Mouse (Mus musculus): ENCODE results near the gene Gipr.
"Not testable (repeated sequence)": the region's sequence is repeated elsewhere in the genome, so short reads cannot be mapped to it uniquely, and the experiment has no call there.

Gene Gipr

GRCm38 (mm10) chr7:19178443-19179092 is 12.6 kb upstream of the Gipr start:
- peak; percentile 75 for DNase-seq (ENCODE audit: low spot score)

- DNase-seq (ENCODE audit: low spot score) = no peak
Measured at GRCm38 (mm10) chr7:19178035-19178434, 12.1 kb upstream of the Gipr start.

DNA sequence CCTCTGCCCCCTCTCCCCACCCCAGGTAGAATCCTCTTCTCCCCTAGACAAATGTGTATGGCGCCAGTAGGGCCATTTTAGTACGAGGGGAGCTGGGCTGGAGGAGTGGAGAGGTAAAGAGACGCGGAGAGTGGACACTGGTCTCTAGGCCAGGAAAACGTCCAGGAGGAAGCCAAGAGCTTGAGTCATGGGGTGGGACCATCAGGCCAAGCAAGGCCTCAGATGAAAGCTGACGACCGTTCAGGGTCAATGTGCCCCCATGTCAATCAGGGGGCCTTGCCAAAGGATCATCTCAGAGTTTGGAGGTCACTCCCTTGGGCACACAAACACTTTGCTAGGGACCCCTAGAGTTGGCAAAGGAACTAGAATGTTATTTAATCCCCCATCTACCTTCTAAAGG is 11.3 kb upstream of the Gipr start:
- no peak for DNase-seq (ENCODE audit: low spot score)

DNA sequence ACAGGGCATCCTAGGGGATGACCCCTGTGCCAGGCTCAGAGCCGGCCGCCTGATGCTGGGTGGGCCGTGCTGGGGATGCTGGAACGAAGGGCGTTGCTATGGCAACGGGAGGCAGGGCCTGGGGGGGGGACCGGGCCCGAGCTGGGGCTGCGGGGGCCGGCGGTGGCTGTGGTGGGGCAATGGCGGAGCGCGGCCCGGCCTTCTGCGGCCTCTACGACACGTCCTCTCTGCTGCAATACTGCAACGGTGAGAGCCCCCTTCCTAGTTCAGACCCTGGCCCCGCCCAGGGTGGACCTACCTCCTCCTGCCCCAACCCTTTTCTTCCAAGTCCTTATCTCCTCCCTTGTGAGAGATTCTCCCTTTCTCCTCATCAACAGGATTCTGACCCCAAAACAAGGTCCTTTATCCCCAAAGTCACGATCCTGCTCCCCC is 10.6 kb upstream of the Gipr start:
- no peak for DNase-seq (ENCODE audit: low spot score)

DNA sequence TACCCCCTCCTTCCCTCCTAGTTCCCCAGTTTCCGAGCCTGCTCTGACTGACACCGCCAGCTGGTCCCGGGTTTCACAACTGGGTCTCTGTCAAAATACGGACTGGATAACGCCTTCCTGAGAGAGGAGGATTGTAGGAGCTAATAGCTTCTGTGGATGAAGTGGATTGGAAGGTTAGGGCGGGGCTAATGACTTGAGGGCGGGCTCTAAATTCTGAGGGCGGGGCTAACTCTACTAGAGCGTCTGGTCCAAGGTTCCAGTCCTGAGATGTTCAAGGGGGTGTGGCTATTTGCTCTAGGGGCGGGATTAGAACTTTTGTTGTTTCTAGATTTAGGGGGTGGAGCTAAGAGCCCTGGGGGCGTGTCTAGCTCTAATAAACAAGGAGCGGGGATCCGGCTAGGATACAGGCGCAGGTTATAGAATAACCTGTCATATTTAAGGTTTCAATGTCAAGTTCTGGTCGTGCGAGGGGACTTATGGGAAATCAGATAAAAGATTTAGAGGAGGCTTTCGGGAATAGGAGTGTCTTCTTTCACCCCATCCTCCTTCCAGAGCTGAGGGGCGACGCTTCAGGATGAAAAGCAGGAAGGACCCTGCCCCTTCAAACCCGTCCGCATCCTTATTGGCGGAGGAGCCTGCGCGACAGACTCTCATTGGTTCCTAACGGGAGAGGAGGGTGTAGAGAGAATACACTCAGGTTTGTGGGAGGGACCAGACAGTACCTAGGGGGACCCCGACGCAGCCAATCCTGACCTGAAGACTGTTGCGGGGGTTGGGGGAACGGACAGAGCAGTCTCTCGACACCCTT is 10.0 kb upstream of the Gipr start, which contains the start of gene Eml2:
Gene Eml2, plus strand, starts transcription at position 714 of the 808 bp plus-strand sequence.
- DNase-seq (ENCODE audit: low spot score) = peak; percentile 88

DNA sequence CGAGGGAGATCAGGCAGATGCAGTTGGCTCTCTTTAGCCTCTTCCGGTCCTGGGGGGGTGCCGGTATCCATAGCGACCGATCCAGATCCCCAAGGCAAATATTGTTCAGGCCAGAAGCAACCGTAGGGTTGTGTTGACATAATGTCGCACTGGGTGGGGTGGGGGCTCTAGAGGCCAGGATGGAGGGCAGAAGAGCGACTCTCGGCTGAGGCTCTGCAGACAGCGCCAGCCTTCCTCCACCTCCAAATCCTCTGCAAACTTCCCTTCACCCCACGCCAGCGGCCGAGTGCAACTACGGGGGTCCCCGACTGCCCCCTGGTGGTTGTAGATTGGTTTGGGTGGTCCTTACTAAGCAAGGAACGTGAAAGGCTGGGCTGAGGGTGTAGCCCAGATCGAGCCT is 6.9 kb upstream of the Gipr start:
- DNase-seq (ENCODE audit: low spot score) = no peak

DNA sequence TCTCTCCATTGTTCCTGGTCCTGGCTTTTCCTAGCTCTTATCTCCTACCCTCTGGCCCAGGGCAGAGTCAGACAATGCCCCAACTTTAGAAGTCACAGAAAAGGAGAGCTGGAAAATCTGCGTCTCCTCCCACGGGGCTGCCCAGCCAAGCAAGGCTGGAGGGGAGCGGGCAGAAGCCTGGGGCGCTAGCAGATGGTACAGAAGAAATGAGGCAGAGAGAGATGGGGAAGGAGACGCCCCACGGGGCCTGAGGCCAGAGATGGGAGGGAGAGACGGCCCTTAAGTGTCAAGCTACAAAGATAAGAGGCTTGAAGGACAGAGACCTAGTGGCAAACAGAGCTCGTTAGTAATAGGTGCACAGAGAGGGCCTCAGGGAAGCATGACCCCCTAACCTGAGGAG is 5.9 kb upstream of the Gipr start:
- no peak for DNase-seq (ENCODE audit: low spot score)

GRCm38 (mm10) chr7:19170142-19170541 is 4.2 kb upstream of the Gipr start:
- no peak for DNase-seq (ENCODE audit: low spot score)

DNA sequence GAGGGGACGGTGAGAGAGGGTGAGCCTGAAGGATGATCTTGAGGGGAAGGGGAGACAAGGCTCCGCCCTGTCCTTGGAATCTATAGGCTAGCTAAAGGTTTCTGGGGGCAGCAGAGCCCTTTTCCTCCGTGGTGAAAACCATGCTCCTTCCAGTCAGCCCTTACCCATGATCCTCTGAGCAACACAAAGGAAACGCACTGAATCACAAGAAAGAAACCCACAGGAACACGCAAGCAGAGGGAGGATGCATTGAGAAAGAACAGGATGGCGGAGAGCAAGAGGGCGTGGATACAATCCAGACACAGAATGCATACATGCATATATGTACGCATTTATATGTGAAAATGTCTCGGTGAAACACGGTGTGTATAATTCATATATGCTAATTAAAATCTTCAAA is 3.6 kb upstream of the Gipr start:
- DNase-seq (ENCODE audit: low spot score) = no peak

GRCm38 (mm10) chr7:19166990-19167389 is 1.1 kb upstream of the Gipr start:
- no peak for DNase-seq (ENCODE audit: low spot score)

- DNase-seq (ENCODE audit: low spot score) = no peak
Measured at GRCm38 (mm10) chr7:19164978-19165377, 949 bp downstream of the Gipr start.

DNA sequence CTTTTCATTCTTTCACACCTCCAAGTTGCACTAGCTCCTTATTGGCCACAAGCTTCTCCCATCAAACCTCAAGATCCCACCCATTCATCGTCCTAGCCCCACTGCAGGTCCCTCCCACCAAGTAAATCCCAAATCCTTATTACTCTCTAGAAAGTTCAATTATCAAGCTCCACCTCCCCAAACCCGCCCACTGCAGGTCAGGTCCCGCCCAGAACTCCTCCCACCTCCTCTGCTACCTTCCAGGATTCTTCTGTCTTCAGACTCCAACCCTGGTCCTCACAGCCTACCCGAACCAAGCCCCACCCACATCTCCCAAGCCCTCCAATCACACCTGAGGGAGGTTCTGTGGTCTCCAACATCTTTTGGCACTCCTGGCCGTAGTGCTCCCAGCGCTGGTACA is 1.7 kb downstream of the Gipr start:
- no peak for DNase-seq (ENCODE audit: low spot score)

- no peak for DNase-seq (ENCODE audit: low spot score)
Measured at GRCm38 (mm10) chr7:19163752-19164151, 2.2 kb downstream of the Gipr start.

GRCm38 (mm10) chr7:19162928-19163327 is 3.0 kb downstream of the Gipr start:
- DNase-seq (ENCODE audit: low spot score) = no peak

GRCm38 (mm10) chr7:19160115-19160514 is 5.8 kb downstream of the Gipr start:
- DNase-seq (ENCODE audit: low spot score) = no peak

- DNase-seq (ENCODE audit: low spot score) = no peak
Measured at GRCm38 (mm10) chr7:19159411-19159810, 6.5 kb downstream of the Gipr start.

DNA sequence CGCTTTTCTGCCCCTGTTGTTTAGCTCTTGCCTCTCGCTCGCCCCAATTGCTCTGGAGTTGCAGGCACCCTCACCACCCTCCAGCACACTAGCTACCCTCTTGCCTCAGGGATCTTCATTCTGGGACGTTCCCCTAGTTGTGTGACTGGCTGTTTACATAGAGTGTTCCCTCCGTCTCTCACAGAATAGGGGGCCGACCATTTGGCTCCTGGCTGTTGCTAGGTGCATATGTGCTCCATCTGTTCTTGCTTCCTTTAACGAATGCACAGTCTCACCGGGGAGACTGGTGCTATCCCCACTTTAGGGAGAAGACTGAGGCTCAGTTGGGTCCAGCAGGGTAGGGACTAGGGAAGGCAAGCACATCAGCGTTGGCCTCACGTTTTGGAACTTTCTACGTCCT is 7.3 kb downstream of the Gipr start:
- DNase-seq (ENCODE audit: low spot score) = no peak

- DNase-seq (ENCODE audit: low spot score) = peak; percentile 90
Measured at GRCm38 (mm10) chr7:19157160-19157800, 8.6 kb downstream of the Gipr start.

- no peak for DNase-seq (ENCODE audit: low spot score)
Measured at GRCm38 (mm10) chr7:19155825-19156475, 10.0 kb downstream of the Gipr start.

DNA sequence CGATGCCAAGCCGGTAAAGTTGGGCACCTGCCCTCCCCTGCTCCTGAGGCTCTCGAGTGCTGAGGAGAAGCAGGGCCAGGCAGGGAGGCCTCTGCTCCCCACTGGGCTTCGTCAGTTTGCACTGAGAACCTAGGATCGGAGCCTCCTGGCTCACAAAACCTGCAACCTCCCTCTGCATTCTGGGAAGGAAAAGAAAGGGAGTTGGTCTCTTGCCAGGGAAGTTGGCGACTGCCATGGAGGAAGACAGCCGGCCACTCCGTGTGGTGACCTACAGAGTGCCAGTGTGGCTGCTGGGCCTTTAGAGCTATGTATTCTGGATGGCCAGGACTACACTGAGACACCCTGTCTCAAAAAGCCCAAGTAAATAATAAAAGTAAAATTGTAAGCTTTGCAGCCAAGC is 11.1 kb downstream of the Gipr start:
- no peak for DNase-seq (ENCODE audit: low spot score)

DNA sequence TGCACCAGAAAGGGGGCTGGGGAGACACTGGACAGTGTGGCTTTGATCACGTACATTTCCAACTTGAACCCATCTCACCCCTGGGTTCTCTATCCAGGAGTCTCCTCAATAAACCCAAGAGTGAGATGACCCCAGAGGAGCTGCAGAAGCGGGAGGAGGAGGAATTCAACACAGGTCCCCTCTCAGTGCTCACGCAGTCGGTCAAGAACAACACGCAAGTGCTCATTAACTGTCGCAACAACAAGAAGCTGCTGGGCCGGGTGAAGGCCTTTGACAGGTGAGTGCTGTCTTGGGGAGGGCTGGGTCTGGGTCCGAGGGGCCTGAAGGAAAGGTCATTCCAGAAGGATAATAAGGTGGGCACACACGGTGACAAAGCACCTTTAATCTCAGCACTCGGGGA is 14.8 kb downstream of the Gipr start:
- DNase-seq (ENCODE audit: low spot score) = not testable (repeated sequence)

DNA sequence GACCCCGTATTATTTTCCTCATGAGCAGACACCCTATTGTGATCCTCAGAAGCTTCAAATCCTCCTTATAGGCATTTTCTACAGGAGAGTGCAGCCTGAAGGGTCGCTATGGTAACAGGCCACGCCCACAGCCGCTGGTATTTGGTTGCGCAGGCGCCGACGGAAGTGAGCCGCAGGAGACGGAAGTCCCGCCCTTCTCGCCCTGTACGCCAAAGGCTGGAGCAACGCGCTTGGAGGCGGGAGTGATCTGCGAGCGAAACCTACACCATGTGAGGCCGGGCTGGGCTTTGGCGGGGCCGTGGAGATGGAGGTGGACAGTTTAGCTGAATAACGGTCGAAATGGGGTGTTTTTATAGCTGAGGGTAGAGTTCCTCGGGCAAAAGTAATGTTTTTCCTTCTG is 16.3 kb downstream of the Gipr start, which contains the start of gene Snrpd2:
Gene Snrpd2, plus strand, starts transcription at position 97 of the 400 bp plus-strand sequence.
- peak; percentile 92 for DNase-seq (ENCODE audit: low spot score)
